Mouse (Mus musculus): ENCODE results near the gene Atp8a2. TPM values are rescaled to one million over a fixed set of nuclear protein-coding genes. Genes with fewer than 3 reads are reported as not detected.
"Not testable (repeated sequence)": the region's sequence is repeated elsewhere in the genome, so short reads cannot be mapped to it uniquely, and the experiment has no call there.

Gene Atp8a2
- total RNA-seq, 1 experiment: 0.62 TPM

DNA sequence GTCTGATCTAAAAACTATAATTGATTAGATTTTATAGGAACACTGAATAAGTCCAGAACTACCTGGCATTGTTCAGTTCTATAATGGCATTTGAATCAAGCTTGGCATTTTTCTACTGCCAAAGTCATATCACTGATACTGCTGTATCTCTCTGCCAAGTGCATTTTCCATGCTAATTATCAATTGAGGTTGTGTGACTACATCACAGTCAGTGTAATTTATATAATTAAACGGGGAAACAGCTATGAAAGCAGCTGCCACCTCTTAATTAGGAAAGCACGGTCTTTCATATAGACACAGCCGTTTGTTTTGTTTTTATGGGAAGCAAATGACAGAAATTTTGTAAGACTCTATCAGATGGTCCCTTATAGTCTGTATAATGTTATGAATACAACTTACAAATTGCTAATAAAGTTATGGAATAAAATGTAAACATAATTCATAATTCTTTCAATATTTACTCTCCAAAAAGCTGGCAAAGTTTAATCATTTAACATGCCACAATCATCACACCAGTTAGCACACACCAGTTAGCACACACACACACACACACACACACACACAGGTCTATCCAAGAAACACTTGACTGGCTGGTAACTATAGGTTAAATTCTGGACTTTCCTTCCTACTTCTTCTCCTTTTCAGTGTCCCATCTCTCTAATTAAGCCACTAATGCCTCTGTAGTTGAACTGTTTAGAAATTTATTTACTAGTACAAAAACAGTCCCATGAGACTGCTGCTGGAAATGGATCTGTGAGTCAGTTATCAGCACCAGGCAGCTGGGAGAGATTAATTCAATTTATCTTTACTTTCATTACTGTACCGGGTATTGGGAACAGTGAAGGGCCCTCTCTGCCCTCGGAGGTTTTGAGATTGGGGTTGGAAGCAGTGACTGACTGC is 377.5 kb downstream of the Atp8a2 start:
- TF ChIP-seq HCFC1 (IDR thresholded peaks at IDR 0.05; ENCODE audit: borderline replicate concordance, insufficient read depth, low read length): no peak
- in situ Hi-C loops (cut with MboI; ENCODE audit: low sequenced_read_pairs in 2 of 2, unreplicated experiment in 2 of 2): no loop called here

DNA sequence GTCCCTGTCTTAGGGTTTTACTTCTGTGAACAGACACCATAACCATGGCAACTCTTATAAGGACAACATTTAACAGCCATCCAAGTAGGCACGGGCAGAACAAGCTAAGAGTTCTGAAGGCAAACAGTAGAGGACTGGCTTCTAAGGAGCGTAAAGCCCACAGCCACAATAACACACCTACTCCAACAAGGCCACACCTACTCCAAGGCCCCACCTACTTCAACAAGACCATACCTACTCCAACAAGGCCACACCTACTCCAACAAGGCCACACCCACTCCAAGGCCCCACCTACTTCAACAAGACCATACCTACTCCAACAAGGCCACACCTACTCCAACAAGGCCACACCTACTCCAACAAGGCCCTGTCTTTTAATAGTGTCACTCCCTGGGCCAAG is 386.7 kb downstream of the Atp8a2 start:
- DNase-seq (ENCODE audit: low read depth, low spot score): peak; percentile 51
- in situ Hi-C loops (cut with MboI; ENCODE audit: low sequenced_read_pairs in 2 of 2, unreplicated experiment in 2 of 2); H3K9me3 ChIP-seq (ENCODE audit: control insufficient read depth, insufficient read depth, low read depth, low read length); H3K36me3 ChIP-seq (ENCODE audit: control insufficient read depth, insufficient read depth, low read length, poor library complexity, severe bottlenecking); H3K27ac ChIP-seq (ENCODE audit: insufficient read depth, low read depth, low read length, poor library complexity, severe bottlenecking); H3K9ac ChIP-seq (ENCODE audit: insufficient read depth, low read depth, low read length, poor library complexity, severe bottlenecking); H3K4me3 ChIP-seq (ENCODE audit: insufficient read depth in 1 of 2, low read depth in 1 of 2, low read length in 2 of 2, poor library complexity in 1 of 2, severe bottlenecking in 1 of 2): not testable (repeated sequence)
- peaks cover 14 to 16% of the 10 kb centered on the region in 2 experiments for H3K4me1 ChIP-seq (ENCODE audit: control insufficient read depth in 2 of 2, insufficient read depth in 2 of 2, low read length in 2 of 2, poor library complexity in 1 of 2)

More for the DNA sequence above, 377.5 kb downstream of the Atp8a2 start:
- Histone ChIP-seq H3K4me3 (ENCODE audit: insufficient read depth in 1 of 2, low read depth in 1 of 2, low read length in 2 of 2, poor library complexity in 1 of 2, severe bottlenecking in 1 of 2) (no peak overlapping the region), H3K27ac (ENCODE audit: insufficient read depth, low read depth, low read length, poor library complexity, severe bottlenecking) (no peak overlapping the region), H3K36me3 (ENCODE audit: control insufficient read depth, insufficient read depth, low read length, poor library complexity, severe bottlenecking) (no peaks in the 10 kb centered on the region), H3K4me1 (ENCODE audit: control insufficient read depth in 2 of 2, insufficient read depth in 2 of 2, low read length in 2 of 2, poor library complexity in 1 of 2) (no peaks in the 10 kb centered on the region), H3K9ac (ENCODE audit: insufficient read depth, low read depth, low read length, poor library complexity, severe bottlenecking) (no peak overlapping the region), H3K9me3 (ENCODE audit: control insufficient read depth, insufficient read depth, low read depth, low read length) (no peaks in the 10 kb centered on the region)
- DNase-seq (ENCODE audit: low read depth, low spot score): no peak

DNA sequence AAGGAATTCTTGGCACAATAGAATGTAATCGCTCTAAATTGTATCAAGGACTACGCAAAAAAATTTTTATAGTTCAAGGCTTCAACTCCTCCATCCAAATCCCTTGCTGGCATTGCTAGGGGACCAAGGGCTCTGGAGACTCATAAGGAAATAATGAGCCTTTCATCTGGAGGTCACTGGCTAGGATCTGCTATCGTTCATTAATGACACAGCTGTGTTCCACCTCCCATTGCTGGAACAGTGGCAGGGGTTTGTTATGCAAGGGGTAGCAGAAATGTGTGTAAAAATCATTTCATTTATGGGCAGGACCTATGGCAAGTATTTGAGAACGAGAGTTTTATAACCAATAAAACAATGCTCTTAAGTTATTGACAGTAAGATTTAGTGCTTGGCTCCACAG is 387.2 kb downstream of the Atp8a2 start:
- no peaks in the 10 kb centered on the region for H3K9me3 ChIP-seq (ENCODE audit: control insufficient read depth, insufficient read depth, low read depth, low read length)
- TF ChIP-seq HCFC1 (IDR thresholded peaks at IDR 0.05; ENCODE audit: borderline replicate concordance, insufficient read depth, low read length) (no peak), ZNF384 (IDR thresholded peaks at IDR 0.05; ENCODE audit: low read depth, low read length) (no peak), CHD2 (IDR thresholded peaks at IDR 0.05; ENCODE audit: low read depth, low read length) (no peak), ZC3H11A (IDR thresholded peaks at IDR 0.05; ENCODE audit: borderline replicate concordance, low read depth, low read length) (no peak), MAFK (IDR thresholded peaks at IDR 0.05; ENCODE audit: insufficient read depth, low read depth, low read length) (no peak)
- no peak for DNase-seq (ENCODE audit: low read depth, low spot score)
- no peak overlapping the region for H3K27ac ChIP-seq (ENCODE audit: insufficient read depth, low read depth, low read length, poor library complexity, severe bottlenecking)
- no peak overlapping the region for H3K9ac ChIP-seq (ENCODE audit: insufficient read depth, low read depth, low read length, poor library complexity, severe bottlenecking)
- in situ Hi-C loops (cut with MboI; ENCODE audit: low sequenced_read_pairs in 2 of 2, unreplicated experiment in 2 of 2): no loop called here
- H3K36me3 ChIP-seq (ENCODE audit: control insufficient read depth, insufficient read depth, low read length, poor library complexity, severe bottlenecking): no peaks in the 10 kb centered on the region
- H3K4me1 ChIP-seq (ENCODE audit: control insufficient read depth in 2 of 2, insufficient read depth in 2 of 2, low read length in 2 of 2, poor library complexity in 1 of 2): peaks cover 14 to 16% of the 10 kb centered on the region in 2 experiments
- H3K4me3 ChIP-seq (ENCODE audit: insufficient read depth in 1 of 2, low read depth in 1 of 2, low read length in 2 of 2, poor library complexity in 1 of 2, severe bottlenecking in 1 of 2): no peak overlapping the region

DNA sequence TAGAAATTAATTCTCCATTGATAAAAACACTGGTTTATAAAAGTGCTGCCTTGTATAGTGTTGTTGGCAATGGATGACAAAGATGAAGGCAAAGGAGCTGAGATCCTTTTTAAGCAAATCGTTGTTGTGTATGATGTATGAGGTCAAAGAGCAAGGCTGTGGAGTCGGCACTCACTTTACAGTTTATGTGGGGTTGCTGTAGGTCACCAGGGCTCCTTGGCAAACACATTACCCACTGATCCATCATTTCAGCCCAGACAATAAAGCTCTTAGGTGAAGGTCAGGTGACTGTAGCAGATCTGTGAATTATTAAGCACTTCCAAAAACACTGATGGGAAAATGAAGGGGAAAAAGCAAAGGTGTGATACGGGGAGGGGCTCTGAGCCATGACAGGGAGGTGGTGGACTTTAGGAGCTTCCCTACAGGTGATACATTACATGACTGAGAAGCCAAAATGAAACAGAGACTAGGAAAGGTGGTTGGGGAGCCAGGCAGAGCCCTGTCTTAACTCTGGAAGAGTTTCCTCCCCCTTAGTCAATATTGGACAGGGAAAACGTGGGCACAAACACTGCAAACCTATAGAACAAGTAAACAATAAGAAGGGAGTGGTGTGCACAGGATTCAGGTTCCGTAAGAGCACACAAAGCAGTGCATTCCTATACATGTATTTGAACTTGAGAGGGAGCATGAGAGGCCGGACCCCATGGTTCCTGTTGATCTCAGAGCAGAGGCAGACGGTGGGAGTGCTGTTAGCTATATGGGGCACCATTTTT is 389.3 kb downstream of the Atp8a2 start:
- H3K9me3 ChIP-seq (ENCODE audit: control insufficient read depth, insufficient read depth, low read depth, low read length): no peaks in the 10 kb centered on the region
- in situ Hi-C loops (cut with MboI; ENCODE audit: low sequenced_read_pairs in 2 of 2, unreplicated experiment in 2 of 2): no loop called here
- H3K27ac ChIP-seq (ENCODE audit: insufficient read depth, low read depth, low read length, poor library complexity, severe bottlenecking): no peak overlapping the region
- no peak overlapping the region for H3K9ac ChIP-seq (ENCODE audit: insufficient read depth, low read depth, low read length, poor library complexity, severe bottlenecking)
- H3K4me1 ChIP-seq (ENCODE audit: control insufficient read depth in 2 of 2, insufficient read depth in 2 of 2, low read length in 2 of 2, poor library complexity in 1 of 2): peaks cover 14 to 16% of the 10 kb centered on the region in 2 experiments
- no peaks in the 10 kb centered on the region for H3K36me3 ChIP-seq (ENCODE audit: control insufficient read depth, insufficient read depth, low read length, poor library complexity, severe bottlenecking)
- no peak for DNase-seq (ENCODE audit: low read depth, low spot score)
- no peak for TF ChIP-seq MAFK (IDR thresholded peaks at IDR 0.05; ENCODE audit: insufficient read depth, low read depth, low read length)
- TF ChIP-seq ZNF384 (IDR thresholded peaks at IDR 0.05; ENCODE audit: low read depth, low read length): no peak
- no peak for TF ChIP-seq HCFC1 (IDR thresholded peaks at IDR 0.05; ENCODE audit: borderline replicate concordance, insufficient read depth, low read length)
- TF ChIP-seq CHD2 (IDR thresholded peaks at IDR 0.05; ENCODE audit: low read depth, low read length): no peak
- H3K4me3 ChIP-seq (ENCODE audit: insufficient read depth in 1 of 2, low read depth in 1 of 2, low read length in 2 of 2, poor library complexity in 1 of 2, severe bottlenecking in 1 of 2): no peak overlapping the region
